Mouse (Mus musculus): ENCODE measurements around the gene Furin. TPM values are rescaled to one million over a fixed set of nuclear protein-coding genes. Genes with fewer than 3 reads are reported as not detected.
A peak's percentile ranks its signal among the peaks of the same experiment; 100 is the strongest.

Gene Furin
- total and polyA plus RNA-seq, 3 experiments: 158 to 225 (median 185) TPM

GRCm38 (mm10) chr7:80427730-80428129 is 22.5 kb upstream of the Furin start:
- DNase-seq: no peak

- peak; percentile 56 for DNase-seq
Measured at GRCm38 (mm10) chr7:80426363-80426762, 21.1 kb upstream of the Furin start.

- DNase-seq: no peak
Measured at GRCm38 (mm10) chr7:80424722-80425121, 19.5 kb upstream of the Furin start.

GRCm38 (mm10) chr7:80422759-80423480 is 17.7 kb upstream of the Furin start:
- DNase-seq: peak; percentile 52

- DNase-seq: no peak
Measured at GRCm38 (mm10) chr7:80421576-80421975, 16.3 kb upstream of the Furin start.

- peak; percentile 60 for DNase-seq
Measured at GRCm38 (mm10) chr7:80420586-80420985, 15.3 kb upstream of the Furin start.

GRCm38 (mm10) chr7:80419278-80419677 is 14.0 kb upstream of the Furin start:
- DNase-seq: peak; percentile 32

GRCm38 (mm10) chr7:80418036-80418435 is 12.8 kb upstream of the Furin start:
- DNase-seq: no peak

GRCm38 (mm10) chr7:80417601-80418000 is 12.4 kb upstream of the Furin start:
- DNase-seq: peak; percentile 20

- no peak for DNase-seq
Measured at GRCm38 (mm10) chr7:80416969-80417368, 11.7 kb upstream of the Furin start.

- DNase-seq: no peak
Measured at GRCm38 (mm10) chr7:80414303-80414855, 9.1 kb upstream of the Furin start.

- DNase-seq: no peak
Measured at GRCm38 (mm10) chr7:80413512-80414302, 8.5 kb upstream of the Furin start.

GRCm38 (mm10) chr7:80412781-80413180 is 7.5 kb upstream of the Furin start:
- peak; percentile 60 for DNase-seq

GRCm38 (mm10) chr7:80412279-80412678 is 7.0 kb upstream of the Furin start:
- no peak for DNase-seq

GRCm38 (mm10) chr7:80410380-80410779 is 5.1 kb upstream of the Furin start:
- peak; percentile 31 for DNase-seq

GRCm38 (mm10) chr7:80407712-80408111 is 2.5 kb upstream of the Furin start:
- DNase-seq: no peak

GRCm38 (mm10) chr7:80406186-80406585 is 950 bp upstream of the Furin start:
- no peak for DNase-seq

GRCm38 (mm10) chr7:80404101-80404894 is 938 bp downstream of the Furin start:
- peak; percentile 25 for DNase-seq

- DNase-seq: peak; percentile 88
Measured at GRCm38 (mm10) chr7:80403551-80403950, 1.7 kb downstream of the Furin start.

- DNase-seq: peak; percentile 86
Measured at GRCm38 (mm10) chr7:80402651-80403321, 2.5 kb downstream of the Furin start.

GRCm38 (mm10) chr7:80401860-80402641 is 3.2 kb downstream of the Furin start:
- DNase-seq: peak; percentile 78
